Mouse (Mus musculus): ENCODE data around the gene Cltc.

DNA sequence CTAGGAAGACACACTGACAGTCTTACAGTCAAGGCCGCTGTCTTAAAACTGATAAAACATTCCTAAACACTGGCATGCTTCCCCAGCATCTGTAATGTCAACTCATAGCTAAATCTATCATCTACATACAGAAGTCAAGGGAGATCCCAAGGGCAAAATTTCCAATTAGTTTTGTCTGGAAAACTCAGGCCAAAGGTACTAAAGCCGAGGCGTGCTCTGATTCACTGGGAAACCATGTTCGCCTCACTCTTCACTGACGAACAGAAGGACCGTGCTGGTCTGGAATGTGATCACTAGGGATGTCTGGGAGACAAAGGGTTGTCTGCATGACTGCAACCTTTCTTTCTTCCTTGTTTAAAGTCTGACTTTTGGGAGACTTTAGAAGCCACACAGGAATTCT lies 106.7 kb downstream of the Cltc start:
- no peak for TF ChIP-seq CTCF (IDR thresholded peaks at IDR 0.05; ENCODE audit: low read depth, low read length)
- no peak for TF ChIP-seq GATA2 (IDR thresholded peaks at IDR 0.05; ENCODE audit: borderline replicate concordance, low read depth, low read length)
